Mouse (Mus musculus) liver (tissue): ENCODE data around the gene Guk1.

Experiments
- DNase-seq: peaks from one replicate; pipeline ENCODE4 v3.0.0-alpha.2; 2020; ENCODE audit warnings: mixed read lengths

Guk1 gene

GRCm38 (mm10) chr11:59210020-59210419 lies 18.0 kb upstream of the Guk1 start:
- no peak for DNase-seq

DNA sequence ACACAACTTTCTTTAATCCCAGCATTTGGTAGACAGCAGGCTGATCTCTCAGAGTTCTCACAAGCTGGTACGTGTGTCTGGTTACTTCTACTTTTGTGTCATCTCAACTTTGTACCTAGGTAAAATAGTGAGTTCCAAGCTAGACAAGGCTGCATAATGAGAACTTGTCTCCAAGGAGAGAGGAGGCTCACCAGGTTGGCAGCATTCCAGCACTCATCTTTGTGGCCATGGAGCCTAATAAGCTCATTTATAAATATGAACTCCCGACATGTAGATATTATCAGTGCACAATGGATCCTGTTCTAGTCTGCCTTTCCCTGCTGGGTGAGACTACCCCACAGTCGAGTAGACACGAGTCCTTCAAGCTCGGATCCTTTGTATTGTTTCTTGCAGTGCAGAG lies 17.6 kb upstream of the Guk1 start:
- DNase-seq = no peak

DNA sequence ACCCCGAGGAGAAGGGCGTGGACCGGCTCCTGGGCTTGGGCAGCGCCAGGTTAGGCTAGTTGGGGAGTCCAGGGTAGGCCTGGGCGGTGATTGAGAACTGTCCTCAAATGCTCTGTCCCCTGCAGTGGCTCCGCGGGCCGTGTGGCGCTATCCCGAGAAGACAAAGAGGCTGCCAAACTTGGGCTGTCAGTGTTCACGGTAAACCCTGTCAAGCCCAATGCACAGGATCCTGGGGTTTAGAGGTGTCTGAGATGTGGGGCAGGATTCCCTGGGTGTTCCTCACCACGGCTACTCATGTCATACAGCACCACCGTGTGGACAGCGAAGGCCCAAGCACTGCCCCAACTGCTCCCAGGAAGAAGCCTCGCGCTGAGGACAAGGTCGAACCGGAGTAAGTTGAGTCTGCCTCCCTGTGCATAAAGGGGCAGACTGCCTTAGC lies 17.0 kb upstream of the Guk1 start:
- DNase-seq = peak; percentile 83

GRCm38 (mm10) chr11:59208153-59208831 lies 16.3 kb upstream of the Guk1 start, which contains the start of gene 2310033P09Rik:
Gene 2310033P09Rik, plus strand, starts transcription at chr11:59208321.
- peak; percentile 95 for DNase-seq

- DNase-seq = peak; percentile 97
Measured at GRCm38 (mm10) chr11:59202081-59202995, 10.3 kb upstream of the Guk1 start, which contains the start of gene Mrpl55. Gene Mrpl55, plus strand, starts transcription at chr11:59202486.

DNA sequence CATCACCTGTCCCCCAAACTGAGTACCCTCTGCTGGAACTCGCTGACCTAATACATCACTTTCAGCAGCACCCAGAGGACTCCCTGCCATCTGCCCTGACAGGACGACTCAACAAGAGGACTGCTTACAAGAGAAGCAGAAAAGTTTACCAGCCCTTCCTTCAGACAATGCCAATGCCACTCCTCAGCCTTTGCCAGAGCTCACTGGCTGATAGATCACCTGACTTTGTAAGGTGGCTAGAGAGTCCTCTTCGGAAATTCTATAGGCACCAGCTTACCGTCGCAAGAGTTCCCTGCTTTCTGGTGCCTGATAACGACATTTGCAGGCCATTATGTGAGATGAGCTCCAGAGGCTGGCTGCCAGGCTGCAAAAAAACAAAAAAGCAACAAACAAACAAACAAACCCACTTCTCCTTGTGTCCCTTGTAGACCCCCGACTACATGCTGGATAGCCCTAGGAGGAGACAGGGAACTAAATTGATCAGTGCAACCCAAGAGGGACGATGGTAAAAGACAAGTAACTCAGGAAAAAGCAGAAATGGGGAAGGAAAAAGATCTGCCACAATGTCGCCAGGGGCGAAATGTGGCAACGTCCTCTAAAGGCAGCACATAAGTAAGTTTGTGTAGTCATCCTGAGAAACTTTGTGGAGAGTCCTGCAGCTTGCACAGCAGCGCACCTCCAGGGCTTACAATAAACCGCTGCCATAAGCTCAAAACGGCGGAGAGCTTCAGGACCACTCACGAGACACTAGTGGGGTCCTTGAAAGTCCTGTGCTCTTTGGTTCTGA lies 9.4 kb upstream of the Guk1 start:
- no peak for DNase-seq

GRCm38 (mm10) chr11:59196230-59196629 lies 4.2 kb upstream of the Guk1 start:
- no peak for DNase-seq

- DNase-seq = peak; percentile 95
Measured at GRCm38 (mm10) chr11:59191231-59192058, 567 bp downstream of the Guk1 start.

DNA sequence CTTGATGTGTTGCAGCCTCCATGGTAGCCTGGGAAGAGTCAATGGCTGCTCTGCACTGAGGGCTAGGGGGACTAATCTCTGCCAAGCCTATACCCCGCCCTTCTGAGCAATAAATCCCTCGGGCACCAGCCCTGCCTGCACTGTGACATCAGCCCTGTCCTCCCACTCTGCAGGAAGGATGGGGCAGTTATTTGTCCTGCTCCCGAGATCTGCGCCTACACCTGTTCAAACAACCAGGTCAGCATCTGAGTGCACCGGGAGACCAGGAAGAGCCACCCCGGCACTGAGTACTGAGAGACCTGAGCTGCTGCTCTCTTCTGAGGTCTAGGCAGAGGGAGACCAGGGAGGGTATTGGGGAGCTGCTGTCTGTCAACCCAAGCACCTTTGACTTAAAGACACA lies 4.3 kb downstream of the Guk1 start:
- DNase-seq = no peak

- DNase-seq = no peak
Measured at GRCm38 (mm10) chr11:59185490-59185889, 6.5 kb downstream of the Guk1 start.

GRCm38 (mm10) chr11:59183821-59184220 lies 8.2 kb downstream of the Guk1 start:
- peak; percentile 82 for DNase-seq

DNA sequence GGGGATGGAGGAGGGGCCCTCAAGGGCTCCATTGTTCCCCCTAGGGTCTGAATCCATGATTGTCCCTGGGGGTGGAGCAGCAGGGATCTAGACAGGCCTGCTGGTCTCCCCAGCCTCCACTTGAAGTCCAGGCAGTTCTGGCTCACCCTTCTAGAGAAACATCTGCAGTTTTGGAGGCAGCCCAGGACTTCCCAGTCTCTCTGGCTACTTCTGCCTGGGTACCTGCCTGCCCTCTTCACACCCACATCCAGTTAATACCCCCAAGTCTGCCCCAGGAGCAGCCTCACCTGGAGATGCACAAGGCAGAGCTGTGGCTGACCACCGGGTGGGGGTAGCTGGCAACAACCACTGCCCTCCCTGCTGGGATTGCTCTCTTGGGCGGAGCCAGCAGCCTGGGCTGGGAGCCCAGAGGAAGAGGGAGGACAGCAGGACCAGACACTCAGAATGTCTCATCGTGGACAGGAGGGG lies 9.1 kb downstream of the Guk1 start, which contains the start of gene Gjc2:
Gene Gjc2, minus strand, starts transcription at position 350 of the 468 bp plus-strand sequence.
- DNase-seq = no peak

GRCm38 (mm10) chr11:59176921-59177320 lies 15.1 kb downstream of the Guk1 start:
- no peak for DNase-seq

GRCm38 (mm10) chr11:59176475-59176874 lies 15.5 kb downstream of the Guk1 start:
- DNase-seq = no peak

DNA sequence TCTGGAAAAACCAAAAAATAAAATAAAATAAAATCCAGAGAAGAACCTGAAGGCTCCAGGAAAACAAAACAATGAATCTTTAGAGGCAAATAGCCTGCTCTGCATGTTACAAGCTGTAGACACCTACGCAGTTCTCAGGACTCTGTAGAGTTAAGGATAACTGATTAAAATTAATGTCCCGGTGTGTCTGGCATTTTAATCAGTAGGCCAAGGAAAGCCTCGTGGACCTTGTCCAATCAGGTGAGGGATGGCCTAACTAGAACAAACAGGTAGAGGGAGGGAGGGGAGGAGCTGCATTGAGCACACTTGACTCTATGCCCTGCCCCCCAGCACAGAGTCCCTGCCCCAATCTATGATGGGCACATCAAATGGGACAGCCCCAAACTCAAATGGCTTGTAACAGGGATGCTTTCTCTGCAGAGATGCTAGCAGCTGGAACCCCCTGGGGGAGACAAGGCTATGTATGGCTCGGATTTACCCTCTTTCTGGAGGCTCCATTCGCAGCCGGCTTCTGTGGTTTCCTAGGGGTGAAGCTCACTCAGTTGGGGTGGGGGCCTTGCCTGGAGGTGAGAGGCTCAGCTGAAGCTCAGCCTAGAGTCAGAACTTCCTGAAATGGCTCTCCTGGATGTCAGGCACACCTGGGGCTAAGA lies 17.7 kb downstream of the Guk1 start:
- DNase-seq = no peak

DNA sequence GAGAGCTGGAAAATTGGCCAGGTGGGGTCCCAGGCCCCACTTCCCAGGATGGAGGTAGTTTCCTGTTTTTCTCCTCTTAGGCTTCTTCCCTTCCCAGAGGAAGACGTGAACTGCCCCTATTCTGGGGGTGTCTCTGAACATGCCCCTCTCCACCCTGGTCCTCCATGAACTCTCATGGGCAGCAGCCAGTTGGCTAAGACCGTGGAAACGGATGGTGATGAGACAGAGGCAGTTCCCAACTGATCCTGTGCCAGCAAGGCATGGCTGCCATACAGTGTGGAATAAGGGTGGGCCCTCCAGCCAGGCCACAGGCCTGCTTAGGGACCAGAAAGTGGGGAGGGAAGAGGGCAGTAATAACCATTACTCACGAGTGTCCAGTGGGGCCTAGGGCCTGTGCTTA lies 21.5 kb downstream of the Guk1 start:
- DNase-seq = no peak

DNA sequence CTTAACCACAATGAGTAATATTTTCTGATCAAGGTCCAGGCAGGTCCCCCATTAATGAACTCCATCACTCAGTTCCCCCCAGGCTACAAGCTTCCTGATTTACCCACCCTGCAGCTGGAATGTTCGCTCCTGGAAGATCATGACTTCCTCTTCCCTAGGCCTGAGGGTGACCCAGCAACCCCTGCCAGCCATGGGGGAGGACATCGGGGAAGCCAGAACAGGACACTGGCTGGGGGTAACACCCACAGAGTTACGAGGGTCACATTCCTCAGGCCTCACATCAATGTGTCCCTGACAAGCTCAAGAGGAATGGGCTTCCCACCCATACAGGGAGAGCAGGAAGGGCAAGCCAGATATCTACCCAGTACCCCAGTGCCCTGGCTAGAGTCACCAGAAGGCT lies 22.2 kb downstream of the Guk1 start:
- no peak for DNase-seq

DNA sequence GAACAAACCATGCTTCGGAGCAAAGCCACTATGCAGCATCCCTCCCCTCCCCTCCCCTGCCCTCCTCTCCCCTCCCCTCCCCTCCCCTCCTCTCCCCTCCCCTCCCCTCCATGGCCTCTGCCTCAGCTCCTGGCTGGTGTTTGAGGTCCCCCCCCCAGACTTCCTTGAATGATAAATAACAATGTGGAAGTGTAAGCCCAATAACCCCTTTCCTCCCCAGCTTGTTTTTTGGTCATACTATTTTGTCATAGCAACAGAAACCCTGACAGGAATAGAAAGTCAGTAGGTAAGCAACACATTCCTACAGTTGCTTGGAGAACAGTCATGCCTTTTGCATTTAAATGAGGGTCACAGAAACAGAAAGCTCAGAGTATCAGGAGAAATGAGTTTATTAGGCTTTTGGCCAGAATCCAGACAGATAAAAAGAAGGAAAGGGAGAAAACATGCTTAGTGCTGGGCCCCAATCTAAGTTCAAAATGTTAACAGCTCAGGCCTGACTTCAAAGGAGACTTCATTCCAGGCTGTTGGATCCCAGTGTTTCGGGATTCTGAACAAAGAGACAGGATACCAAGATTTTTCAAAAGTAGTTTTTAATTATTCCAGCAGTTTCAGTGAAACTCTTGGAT lies 26.3 kb downstream of the Guk1 start:
- peak; percentile 43 for DNase-seq

- peak; percentile 90 for DNase-seq
Measured at GRCm38 (mm10) chr11:59164384-59164783, 27.6 kb downstream of the Guk1 start.
